Mouse (Mus musculus): ENCODE measurements around the gene Cdk5r1.

- TF ChIP-seq CTCF (IDR thresholded peaks at IDR 0.05; ENCODE audit: low read depth) (no peak), EP300 (IDR thresholded peaks at IDR 0.05; ENCODE audit: low read depth) (no peak)
Measured at GRCm38 (mm10) chr11:80494852-80495251, 18.0 kb downstream of the Cdk5r1 start.

All from liver, embryonic 14.5 days (tissue).